Mouse (Mus musculus) liver, postnatal 0 days (tissue): ENCODE results near the gene Hk3.

ENCODE experiments used
- CTCF ChIP-seq: sonication (generic); IDR thresholded peaks from 2 replicates; pipeline ENCODE4 v1.5.1; 2016; ENCODE audit warnings: antibody characterized with exemption, low read depth
- EP300 ChIP-seq: IDR thresholded peaks from 2 replicates; pipeline ENCODE4 v1.6.1; 2016; ENCODE audit warnings: antibody characterized with exemption, low read depth, mild to moderate bottlenecking

GRCm38 (mm10) chr13:54969513-54969912, 51.7 kb downstream of the Hk3 start:
- no peak for TF ChIP-seq CTCF
- no peak for TF ChIP-seq EP300
